Mouse (Mus musculus): ENCODE data around the gene Zfyve28.

Zfyve28 gene

DNA sequence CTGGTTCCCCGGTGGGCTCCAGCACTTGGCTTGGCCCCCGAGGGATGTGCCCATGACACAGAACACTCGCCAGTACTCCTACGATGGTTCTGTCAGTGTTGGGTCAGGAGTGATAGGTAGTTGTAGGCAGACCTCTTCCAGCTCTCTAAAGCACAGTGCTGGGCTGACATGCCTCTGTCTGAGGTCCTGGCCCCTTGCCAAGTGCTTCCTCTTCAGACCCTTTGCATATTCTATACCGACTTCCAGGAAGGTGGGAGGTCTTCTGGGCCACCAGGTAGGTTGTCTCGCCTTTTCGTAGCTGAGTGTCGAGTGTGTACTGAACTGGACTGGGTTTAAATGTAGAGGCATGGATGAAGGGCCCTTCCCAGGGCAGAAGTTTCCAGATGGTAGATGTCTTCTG, 74.6 kb downstream of the Zfyve28 start:
- in situ Hi-C loops (cut with MboI, MseI): no loop called here

DNA sequence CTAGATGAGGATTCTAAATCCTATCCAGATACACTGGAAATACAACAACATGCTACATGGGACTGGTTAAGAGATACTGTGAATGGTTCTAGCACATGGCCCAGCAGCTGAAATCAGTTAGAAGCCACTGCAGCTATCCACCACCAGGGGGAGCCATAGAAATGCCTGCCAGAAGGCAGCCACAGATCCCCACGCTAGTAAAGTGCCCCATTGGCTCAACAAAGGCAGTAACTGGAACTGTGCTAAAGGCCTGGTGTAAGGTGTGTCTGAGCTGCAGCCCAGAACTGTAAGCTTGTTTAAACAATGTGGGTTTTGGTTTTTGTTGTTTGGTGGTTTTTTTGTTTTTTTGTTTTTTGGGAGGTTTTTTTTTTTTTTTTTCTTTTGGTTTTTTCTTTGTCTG, 78.0 kb downstream of the Zfyve28 start:
- in situ Hi-C loops (cut with MboI, MseI): no loop called here

DNA sequence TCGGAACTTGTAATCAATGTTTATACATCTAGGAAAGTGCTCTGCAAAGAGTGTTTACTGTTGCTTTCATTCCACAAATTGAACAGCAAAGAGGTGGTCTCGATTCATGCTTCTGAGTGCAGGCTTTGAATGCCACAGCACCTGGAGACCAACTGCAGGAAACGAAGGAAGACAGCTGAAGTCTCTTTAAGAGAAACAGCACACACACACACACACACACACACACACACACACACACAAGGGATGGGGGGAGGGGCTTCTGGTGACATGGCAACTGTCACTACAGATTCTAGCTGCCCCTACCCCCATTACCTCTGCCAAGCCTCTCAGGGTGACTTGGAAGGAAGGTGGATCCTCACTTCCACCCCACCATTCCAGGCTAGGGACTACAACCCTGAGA, 80.7 kb downstream of the Zfyve28 start:
- in situ Hi-C loops (cut with MboI, MseI): no loop called here

DNA sequence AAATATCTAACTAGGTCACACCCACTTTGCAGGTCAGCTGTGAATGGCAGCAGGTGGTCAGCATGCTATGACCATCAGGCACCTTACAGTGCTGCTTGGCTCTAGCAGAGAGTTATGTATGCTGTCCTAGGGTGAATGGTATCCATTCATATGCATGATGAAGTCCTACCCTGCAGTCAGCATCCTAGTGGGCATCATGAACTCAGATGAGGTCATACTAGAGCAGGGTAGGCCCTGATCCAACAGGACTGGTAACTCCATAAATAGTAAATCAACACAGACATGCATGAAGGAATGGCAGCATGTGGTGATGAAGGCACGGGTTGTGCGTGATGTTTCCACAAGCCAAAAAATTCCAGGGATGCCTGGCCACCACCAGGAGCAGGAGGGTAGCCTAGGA, 82.5 kb downstream of the Zfyve28 start:
- in situ Hi-C loops (cut with MboI, MseI): no loop called here

DNA sequence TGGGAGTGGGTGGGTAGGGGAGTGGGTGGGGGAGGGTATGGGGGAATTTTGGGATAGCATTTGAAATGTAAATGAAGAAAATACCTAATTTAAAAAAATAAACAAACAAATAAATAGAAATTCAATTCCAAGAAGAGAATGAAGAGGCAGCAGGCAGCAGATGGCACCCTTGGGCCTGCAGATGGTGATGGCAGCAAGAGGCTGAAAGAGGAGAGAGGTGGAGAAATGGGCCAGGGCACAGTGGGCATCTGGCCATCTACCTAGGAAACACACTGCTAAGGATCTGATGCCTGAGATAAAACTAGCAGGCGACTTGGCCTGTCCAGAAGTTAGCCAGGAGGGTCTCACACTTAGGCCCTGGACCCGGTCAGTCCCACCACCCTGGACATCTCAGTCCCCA, 83.3 kb downstream of the Zfyve28 start:
- in situ Hi-C loops (cut with MboI, MseI): no loop called here

DNA sequence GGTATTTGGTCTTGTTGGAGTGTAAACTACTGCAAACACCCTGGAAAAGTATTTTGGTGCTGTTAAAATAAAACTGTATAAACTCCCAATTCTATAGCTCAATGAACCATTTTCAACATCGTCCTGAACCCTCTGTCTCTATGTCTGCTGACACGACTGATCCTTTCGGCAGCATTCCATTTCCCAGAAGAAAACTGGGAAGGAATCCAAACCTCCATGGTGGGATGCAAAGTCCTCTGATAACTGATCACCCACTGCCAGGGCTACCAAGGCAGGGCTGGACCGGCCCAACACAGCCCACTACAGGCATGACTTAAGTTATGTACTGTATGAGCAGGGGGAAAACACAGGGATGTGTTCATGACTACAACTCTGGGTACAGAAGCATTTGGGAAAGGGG, 86.2 kb downstream of the Zfyve28 start:
- in situ Hi-C loops (cut with MboI, MseI): no loop called here

DNA sequence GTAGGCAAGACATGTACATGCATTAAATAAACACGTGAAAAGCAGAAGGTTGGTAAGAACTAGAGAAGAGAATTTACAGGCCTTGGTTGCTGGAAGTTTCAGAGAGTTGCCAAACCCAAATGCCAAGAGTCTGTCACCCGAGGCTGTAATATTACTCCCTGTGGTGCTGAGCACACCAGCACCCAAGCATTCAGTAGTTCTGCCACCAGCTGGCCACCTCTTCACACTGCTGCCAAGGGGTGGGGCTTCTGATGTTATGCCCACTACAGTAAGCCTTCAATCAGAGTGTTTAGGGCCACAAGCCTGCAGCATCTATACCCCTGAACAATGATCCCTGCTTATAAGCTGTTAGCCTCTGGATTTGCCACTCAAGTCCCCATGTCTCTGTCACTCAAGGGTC, 86.9 kb downstream of the Zfyve28 start:
- in situ Hi-C loops (cut with MboI, MseI): no loop called here

DNA sequence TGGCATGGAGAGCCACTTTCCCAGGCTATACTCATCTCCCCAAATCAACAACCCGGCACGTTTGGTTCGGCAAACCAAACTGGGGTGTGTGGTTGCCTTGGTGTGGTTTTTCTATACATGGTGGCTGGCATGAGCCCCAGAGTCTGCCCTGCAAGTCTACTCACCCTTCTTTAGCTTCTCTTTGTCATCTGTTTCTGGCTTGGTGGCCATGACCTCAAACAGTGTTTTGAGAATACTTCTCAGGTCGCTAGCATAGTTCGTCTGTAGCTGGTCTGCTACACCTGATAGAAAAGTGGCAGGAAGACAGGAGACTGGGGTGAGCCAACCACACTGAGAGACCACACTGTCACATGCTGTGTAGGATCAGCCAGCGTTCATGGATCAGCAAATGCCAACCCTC, 89.6 kb downstream of the Zfyve28 start:
- in situ Hi-C loops (cut with MboI, MseI): no loop called here

DNA sequence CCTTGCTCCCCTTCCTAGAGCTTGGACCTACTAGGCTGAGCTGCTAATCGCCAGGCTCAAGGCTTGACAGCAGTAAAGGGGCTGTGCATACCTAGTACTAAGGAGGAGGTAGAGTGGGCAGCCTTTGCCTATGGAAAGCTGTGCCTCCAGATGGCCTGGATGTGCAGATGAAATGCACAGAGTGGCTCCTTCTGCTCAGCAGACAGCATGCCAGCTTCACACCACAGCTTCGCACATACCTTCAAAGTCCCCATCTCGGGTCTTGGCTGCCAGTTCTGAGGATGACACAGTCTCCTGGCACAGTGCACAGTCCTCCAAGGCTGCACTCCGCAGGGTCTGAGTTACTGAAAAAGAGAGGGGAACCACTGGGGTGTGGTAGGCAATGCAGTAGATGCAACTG, 91.0 kb downstream of the Zfyve28 start:
- in situ Hi-C loops (cut with MboI, MseI): no loop called here

DNA sequence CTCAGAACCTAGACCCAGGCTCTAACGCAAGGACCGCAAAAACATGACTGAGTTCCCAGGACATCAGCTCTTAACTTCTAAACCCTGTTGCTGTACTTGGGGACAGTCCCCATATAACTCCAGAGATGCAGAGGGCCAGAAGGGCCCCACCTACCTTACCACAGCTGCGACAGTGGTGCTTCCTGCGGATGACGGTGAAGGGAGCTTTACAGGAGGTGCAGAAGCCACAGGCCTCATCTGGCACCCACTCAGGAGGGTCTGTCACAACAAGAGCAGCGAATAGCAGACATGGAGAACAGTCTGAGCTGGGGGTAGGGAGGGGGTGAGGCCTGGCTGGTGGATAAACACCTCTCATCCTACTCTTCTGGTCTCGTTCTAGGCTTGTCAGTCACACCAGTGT, 91.8 kb downstream of the Zfyve28 start:
- in situ Hi-C loops (cut with MboI, MseI): no loop called here

DNA sequence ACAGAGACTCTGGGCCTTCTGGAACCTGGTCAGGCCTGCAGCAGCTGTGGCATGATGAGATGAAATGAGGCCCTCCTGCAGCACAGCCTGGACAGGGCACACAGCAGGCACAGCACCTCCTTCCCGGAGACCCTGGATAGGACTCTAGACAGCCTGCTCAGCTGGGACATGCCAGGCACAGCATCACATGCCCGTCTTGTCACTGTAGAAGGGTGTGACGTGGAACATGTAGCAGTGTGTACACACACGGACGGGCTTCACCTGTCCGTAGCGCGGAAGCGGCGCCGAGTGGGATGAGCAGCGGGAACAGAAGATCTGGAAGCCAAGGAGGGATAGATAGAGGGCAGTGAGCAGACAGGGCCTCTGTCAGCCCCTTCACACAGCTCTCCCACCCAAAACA, 92.5 kb downstream of the Zfyve28 start:
- in situ Hi-C loops (cut with MboI, MseI): no loop called here

DNA sequence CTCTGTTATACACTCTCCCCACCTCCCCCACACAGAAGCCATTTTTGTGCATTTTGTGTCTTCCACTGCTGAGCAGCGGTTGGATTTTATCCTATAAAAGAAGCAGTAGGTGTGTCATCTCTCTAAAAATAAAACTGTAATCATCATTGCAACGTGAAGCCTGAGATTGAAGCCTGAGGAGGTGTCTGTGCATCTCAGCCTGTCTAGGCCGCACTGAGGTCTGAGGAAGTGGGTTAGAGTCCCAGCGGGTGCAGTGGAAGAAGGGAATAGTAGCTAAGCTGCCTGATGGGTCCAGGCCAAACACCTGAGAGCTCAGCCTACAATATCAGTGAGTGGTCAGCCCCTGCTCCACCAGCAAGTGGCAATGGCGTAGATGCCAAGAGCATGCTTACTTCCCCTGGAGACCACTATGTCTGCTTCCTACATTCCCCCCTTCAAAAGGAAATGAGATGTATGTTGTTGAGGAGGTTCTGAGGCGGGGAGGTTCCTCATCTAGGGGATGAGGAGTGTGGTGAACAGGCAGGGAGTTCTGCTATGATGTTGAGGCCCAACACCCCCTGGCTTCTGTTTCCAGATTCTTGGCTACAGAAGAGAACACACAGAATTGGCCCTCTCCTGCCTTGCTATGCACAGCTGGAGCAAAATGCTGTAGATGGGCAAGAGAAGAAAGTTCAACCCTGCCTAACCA, 93.1 kb downstream of the Zfyve28 start:
- in situ Hi-C loops (cut with MboI, MseI): no loop called here

DNA sequence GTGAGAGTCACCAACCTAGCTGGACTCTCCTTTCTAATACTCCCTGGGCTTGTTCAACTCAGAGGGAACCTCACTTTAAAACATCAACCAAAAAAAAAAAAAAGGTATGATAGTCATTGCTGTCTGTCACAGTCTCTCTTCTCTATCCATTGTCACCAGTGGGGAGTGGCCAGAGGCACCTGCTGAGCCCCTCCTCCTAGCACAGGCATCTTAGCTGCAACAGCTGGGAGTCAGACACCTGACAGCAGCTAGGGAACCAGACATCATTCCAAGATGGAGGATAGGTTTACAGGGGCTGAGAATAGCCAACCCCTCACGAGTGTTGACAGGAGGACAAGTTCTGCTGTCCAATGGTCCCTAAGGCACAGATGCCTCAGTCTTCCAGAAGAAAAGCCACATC, 93.8 kb downstream of the Zfyve28 start:
- in situ Hi-C loops (cut with MboI, MseI): no loop called here

DNA sequence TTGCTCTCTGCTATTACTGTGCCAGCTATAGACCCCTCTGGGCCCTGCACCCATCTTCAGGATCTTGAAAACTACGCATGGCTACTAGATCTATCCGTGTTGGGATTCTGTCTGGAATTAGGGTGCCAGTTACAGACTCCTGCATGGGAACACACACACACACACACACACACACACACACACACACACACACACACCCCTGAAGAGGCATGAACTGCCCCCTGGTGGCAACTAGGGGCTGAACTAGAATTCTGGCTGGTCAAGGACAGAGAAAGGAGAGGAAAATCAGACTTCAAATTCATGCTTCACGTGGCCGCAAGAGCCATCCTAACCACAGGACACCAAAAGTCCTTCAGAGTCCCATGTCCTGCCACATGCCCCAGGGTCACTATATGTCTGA, 96.4 kb downstream of the Zfyve28 start:
- in situ Hi-C loops (cut with MboI, MseI): no loop called here

DNA sequence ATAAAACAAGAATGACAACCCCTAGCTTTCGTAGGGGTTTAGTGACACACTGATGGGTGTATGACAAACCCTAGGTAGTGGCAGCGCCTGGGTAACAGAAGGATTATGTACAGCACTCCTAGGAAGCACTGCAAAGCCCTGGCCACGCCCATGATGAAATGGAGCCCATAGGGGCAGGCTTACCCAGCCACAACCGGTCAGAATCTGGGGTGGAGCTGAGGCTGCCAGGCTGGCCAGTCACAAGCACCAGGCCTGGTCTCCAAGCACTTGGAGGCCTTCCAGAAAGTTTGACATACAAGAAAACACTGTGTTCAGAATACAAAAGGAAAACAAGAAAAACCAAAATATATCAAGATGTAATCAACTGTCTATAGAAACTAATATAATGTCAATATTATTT, 97.2 kb downstream of the Zfyve28 start:
- in situ Hi-C loops (cut with MboI, MseI): no loop called here

DNA sequence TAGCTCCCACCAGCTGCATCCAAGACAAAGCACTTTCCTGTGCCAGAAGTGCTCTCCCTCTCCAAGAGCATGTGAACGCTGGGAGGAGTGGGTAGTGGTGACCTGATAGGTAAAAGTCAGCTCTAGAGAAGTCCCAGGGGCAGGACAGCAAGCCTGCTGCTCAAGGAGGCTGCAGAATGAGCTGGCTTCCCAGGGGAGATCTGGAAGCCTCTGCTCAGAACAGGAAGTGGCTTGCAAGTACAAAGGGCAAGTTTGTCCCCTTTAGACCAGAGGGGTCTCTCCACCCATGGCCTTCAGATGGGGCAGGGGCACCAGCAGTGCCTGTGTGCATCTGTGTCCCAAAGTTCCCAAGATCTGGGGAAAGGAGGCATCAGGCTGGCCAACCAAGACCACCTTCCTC, 98.7 kb downstream of the Zfyve28 start:
- in situ Hi-C loops (cut with MboI, MseI): no loop called here

DNA sequence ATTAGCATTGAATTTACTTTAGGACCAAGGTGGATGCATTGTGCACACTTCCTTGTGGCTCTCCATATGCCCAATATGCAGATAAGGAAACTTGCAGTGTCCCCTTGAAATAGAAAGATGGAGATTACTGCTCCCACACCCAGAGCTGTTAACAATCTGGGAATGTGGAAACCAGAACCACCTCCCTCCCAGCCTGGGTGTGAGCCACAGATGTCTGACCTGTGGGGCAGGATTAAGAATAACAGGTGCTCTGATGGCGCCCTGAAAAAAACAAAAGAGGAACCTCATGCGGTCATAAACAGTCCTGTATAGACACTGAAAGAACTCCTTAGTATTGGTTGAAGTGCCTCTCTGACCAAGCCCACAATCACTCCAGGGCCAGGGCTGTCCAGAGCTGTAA, 99.4 kb downstream of the Zfyve28 start:
- in situ Hi-C loops (cut with MboI, MseI): no loop called here

DNA sequence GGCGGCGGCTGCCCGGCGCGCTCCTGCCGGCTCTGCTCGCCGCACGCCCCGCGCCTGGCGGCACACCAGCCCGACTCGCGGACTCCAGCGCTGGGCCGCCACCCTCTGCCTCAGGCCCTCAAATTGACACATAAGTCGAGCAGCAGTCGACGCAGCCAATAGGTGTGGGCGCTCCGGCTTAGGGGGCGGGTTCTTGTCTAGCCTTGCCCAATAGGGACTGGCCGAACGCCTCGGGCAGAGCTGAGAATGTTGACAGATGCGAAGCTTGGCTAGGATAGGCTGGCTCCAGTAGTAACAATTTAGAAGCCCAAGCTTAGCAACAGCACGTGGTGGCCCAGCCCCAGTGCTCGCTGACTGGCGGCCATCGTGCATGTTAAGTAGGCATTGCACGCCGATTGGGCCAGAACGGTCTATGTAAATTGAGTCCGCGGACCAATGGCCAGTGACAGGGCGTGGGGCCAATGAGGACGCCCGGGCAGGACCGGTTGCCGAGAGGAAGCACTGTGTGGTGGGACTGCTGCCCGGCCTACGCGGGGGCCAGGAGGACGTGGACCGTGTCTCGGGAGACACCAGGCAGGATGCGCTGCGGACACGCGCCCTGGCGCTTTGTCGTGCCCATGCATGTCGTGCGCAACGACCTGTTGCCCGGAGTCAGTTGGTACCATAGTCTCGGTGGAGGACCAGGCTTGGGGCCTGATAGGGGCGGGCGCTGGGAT, 100.5 kb downstream of the Zfyve28 start, which contains the start of gene Mxd4:
Gene Mxd4 (minus strand): TSS at position 120 of the 716 bp plus-strand sequence.
- in situ Hi-C loops (cut with MboI, MseI): no loop called here

DNA sequence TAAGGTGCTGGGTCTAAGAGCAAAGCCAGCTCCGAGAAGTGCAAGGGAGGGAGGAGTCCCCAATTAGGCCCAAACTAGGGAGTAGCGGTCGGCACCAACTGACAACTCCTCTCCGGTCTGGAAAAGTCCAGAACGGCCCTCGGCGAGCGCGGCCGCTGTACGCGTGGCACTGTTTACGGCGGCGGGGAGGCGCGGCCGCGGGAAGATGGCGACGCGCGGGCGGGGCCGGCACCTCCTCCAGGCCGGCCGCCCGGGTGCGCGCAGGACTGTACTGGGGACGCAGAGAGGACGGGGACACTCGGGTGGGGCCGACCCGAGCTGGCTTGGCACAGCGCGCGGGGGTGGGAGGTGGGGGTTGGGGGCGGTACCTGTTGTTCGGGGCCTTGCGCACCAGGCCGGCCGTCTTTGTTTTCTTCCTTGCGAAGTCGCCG, 101.3 kb downstream of the Zfyve28 start:
- in situ Hi-C loops (cut with MboI, MseI): no loop called here

DNA sequence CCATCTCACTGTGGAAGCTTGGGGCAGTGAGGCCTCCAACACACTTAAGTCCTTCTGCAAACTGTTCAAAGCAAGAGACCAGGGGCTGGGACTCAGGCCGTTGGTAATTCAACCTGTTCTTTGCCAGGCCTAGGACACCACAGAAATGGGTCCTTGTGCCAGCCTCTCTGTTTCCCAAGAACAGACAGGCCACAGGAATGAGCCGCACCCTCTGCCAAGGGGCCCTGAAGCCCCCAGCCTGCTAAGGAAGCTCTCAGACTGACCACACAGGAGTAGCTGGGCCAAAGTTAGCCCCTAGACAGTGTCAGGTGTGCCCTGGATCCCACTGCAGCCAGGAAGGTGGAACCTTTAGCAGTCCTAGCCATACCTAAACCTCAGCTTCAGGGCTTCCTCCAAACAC, 101.9 kb downstream of the Zfyve28 start:
- in situ Hi-C loops (cut with MboI, MseI): no loop called here

DNA sequence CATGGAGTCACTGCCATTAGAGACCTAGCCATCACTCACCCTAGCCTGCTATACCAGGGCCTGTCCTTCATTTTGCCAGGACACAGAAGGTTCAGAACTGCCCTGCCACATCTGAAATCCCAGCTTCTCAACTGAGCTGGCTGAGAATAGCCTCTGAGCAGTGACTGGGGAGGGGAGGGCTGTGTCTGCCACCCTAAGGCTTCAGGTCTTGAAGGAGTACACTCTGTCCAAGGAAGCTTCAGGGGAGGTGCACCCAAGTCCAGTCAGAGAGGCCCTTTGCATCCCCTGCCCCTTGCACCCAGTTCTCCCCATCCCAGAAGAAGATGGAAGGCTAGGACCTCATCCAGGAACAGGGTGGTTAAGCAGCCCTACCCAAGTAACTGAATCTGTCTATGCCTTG, 102.5 kb downstream of the Zfyve28 start:
- in situ Hi-C loops (cut with MboI, MseI): no loop called here

DNA sequence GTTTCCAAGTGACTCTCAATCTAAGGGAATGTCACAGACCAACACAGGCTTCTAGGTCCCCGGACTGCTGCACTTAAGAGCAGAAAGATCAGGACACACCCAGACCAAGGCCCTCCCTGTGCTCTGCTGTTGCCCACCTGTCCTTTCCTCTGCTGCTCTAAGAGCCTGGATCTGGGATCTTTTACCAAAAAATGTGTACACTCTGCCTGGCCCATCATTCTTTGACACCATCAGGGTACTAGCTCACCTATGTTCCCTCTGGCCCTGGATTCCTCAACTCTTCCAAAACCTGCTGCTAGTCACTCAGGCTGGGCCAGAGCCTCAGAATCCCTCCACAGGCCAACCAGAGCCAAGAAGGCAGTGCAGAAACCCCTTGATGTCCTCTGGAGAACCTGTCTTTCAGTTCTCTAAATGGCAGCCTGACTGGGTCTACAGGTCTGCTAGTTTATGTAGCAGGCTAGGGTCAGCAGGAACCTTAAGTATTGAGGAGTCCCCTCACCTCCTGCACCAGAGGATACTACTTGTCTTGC, 103.1 kb downstream of the Zfyve28 start:
- in situ Hi-C loops (cut with MboI, MseI): no loop called here

DNA sequence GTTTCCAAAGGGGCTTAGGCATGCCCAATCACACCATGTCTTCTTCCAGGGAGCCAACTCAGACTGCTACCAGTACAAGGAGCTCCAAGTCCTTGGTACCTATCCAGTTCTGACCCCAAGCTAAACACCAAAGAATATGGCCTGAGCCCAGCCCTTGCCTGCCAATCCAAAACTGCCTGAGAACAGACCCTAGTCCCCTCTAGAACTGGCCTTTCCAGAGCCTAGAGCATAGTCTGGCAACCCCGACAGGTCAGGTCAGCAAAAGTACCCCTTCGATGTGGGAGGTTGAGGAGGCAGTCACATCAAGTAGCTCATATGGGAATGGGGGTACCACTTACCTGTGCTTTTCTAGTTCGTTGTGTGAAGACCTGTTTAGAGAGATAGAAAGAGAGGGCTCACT, 104.3 kb downstream of the Zfyve28 start:
- in situ Hi-C loops (cut with MboI, MseI): no loop called here

Data from T-helper 1 cell (primary cell).